Mouse (Mus musculus) spleen, adult 2 months (tissue): ENCODE results near the gene Pnpla6.

ENCODE experiments used
- CTCF ChIP-seq: fragments of 200-500 bp; IDR thresholded peaks from 2 replicates; pipeline ENCODE4 v1.5.1; 2011; ENCODE audit warnings: mild to moderate bottlenecking, inconsistent platforms; ENCODE audit not compliant: insufficient read depth, insufficient read length, insufficient replicate concordance; ENCODE audit errors: extremely low read depth
- POLR2A ChIP-seq: fragments of 200-500 bp; IDR thresholded peaks from 2 replicates; pipeline ENCODE4 v1.6.1; 2011; ENCODE audit warnings: low read depth, low read length, inconsistent platforms

DNA sequence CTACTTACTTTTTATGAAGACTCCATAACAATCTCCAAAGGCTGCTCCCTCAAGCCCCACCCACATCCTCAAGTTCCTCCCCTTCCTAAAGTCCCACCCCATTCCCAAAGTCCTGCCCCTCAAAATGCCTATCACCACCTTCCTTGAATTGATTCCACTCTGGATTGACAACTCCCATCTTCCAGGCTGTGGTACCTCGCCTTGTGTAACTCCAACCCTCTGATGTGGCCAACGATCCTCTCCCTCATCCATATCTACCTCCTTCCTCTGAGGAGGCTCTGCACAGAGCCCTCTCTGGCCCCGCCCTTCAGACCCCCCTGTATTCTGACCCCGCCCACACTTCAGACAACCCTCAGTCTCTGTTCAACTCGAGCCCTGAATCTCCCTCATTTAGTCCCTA, 30.0 kb upstream of the Pnpla6 start:
- no peak for TF ChIP-seq CTCF
- TF ChIP-seq POLR2A: no peak
